Mouse (Mus musculus): ENCODE data around the gene Ankfy1. TPM values are rescaled to one million over a fixed set of nuclear protein-coding genes. Genes with fewer than 3 reads are reported as not detected.
"Not testable (repeated sequence)": the region's sequence is repeated elsewhere in the genome, so short reads cannot be mapped to it uniquely, and the experiment has no call there.

Gene Ankfy1
- polyA plus RNA-seq, 1 experiment from 2014 or later: 5.0 TPM

- peaks cover 34% of the 10 kb centered on the region for H3K4me1 ChIP-seq (ENCODE audit: insufficient read depth)
- peaks cover 17% of the 10 kb centered on the region; the same call in 1 of the 2 replicates for H3K36me3 ChIP-seq (replicated peaks; ENCODE audit: insufficient read depth, low read length)
- DNase-seq (no peak), ATAC-seq (no peak)
- no peak for TF ChIP-seq CTCF (IDR thresholded peaks at IDR 0.05; ENCODE audit: low read depth)
- no peak for TF ChIP-seq EP300 (IDR thresholded peaks at IDR 0.05; ENCODE audit: low read depth)
- no peaks in the 10 kb centered on the region for H3K9me3 ChIP-seq (ENCODE audit: low read length)
- WGBS (ENCODE audit: insufficient replicate concordance): 55% methylated on average over 2 of the region's 2 CpGs
- no peak overlapping the region for H3K4me3 ChIP-seq (ENCODE audit: low read depth, low read length)
- H3K9ac ChIP-seq (replicated peaks): no peak overlapping the region
- no peak overlapping the region for H3K4me2 ChIP-seq (ENCODE audit: low read depth, low read length)
- H3K27ac ChIP-seq (ENCODE audit: low read depth): no peak overlapping the region
- H3K27me3 ChIP-seq (ENCODE audit: insufficient read depth, low read length): no peaks in the 10 kb centered on the region
These were observed 6.7 kb downstream of the Ankfy1 start for GRCm38 (mm10) chr11:72696368-72696971.

GRCm38 (mm10) chr11:72697323-72697722, 7.5 kb downstream of the Ankfy1 start:
- no peak overlapping the region for H3K27ac ChIP-seq (ENCODE audit: low read depth)
- ATAC-seq (no peak), DNase-seq (no peak)
- TF ChIP-seq CTCF (IDR thresholded peaks at IDR 0.05; ENCODE audit: low read depth): no peak
- no peak for TF ChIP-seq EP300 (IDR thresholded peaks at IDR 0.05; ENCODE audit: low read depth)
- no peak overlapping the region for H3K4me3 ChIP-seq (ENCODE audit: low read depth, low read length)
- H3K27me3 ChIP-seq (ENCODE audit: insufficient read depth, low read length): no peaks in the 10 kb centered on the region
- H3K9me3 ChIP-seq (ENCODE audit: low read length): no peaks in the 10 kb centered on the region
- peaks cover 22% of the 10 kb centered on the region; the same call in 1 of the 2 replicates for H3K36me3 ChIP-seq (replicated peaks; ENCODE audit: insufficient read depth, low read length)
- no peak overlapping the region for H3K4me2 ChIP-seq (ENCODE audit: low read depth, low read length)
- H3K9ac ChIP-seq (replicated peaks): no peak overlapping the region
- peaks cover 25% of the 10 kb centered on the region for H3K4me1 ChIP-seq (ENCODE audit: insufficient read depth)

GRCm38 (mm10) chr11:72705111-72705510, 15.3 kb downstream of the Ankfy1 start:
- H3K27me3 ChIP-seq (ENCODE audit: insufficient read depth, low read length); H3K9ac ChIP-seq (replicated peaks); DNase-seq; H3K27ac ChIP-seq (ENCODE audit: low read depth); H3K9me3 ChIP-seq (ENCODE audit: low read length); H3K4me2 ChIP-seq (ENCODE audit: low read depth, low read length); H3K4me3 ChIP-seq (ENCODE audit: low read depth, low read length); H3K4me1 ChIP-seq (ENCODE audit: insufficient read depth); ATAC-seq: not testable (repeated sequence)
- peaks cover 14% of the 10 kb centered on the region; the same call in 1 of the 2 replicates for H3K36me3 ChIP-seq (replicated peaks; ENCODE audit: insufficient read depth, low read length)
- WGBS (ENCODE audit: insufficient replicate concordance): 79% methylated on average over 2 of the region's 2 CpGs

- no peak for TF ChIP-seq CTCF (IDR thresholded peaks at IDR 0.05; ENCODE audit: low read depth)
- TF ChIP-seq EP300 (IDR thresholded peaks at IDR 0.05; ENCODE audit: low read depth): no peak
- H3K9ac ChIP-seq (replicated peaks): no peak overlapping the region
- no peaks in the 10 kb centered on the region for H3K9me3 ChIP-seq (ENCODE audit: low read length)
- H3K36me3 ChIP-seq (replicated peaks; ENCODE audit: insufficient read depth, low read length): peaks cover 28% of the 10 kb centered on the region
- H3K27ac ChIP-seq (ENCODE audit: low read depth): no peak overlapping the region
- H3K27me3 ChIP-seq (ENCODE audit: insufficient read depth, low read length): no peaks in the 10 kb centered on the region
- 85% methylated on average over 5 of the region's 5 CpGs for WGBS (ENCODE audit: insufficient replicate concordance)
- no peak for ATAC-seq
- H3K4me3 ChIP-seq (ENCODE audit: low read depth, low read length): no peak overlapping the region
- DNase-seq: no peak
- H3K4me2 ChIP-seq (ENCODE audit: low read depth, low read length): no peak overlapping the region
- H3K4me1 ChIP-seq (ENCODE audit: insufficient read depth): no peaks in the 10 kb centered on the region
These were observed 22.9 kb downstream of the Ankfy1 start for GRCm38 (mm10) chr11:72712721-72713120.

- H3K4me1 ChIP-seq (ENCODE audit: insufficient read depth): no peaks in the 10 kb centered on the region
- TF ChIP-seq CTCF (IDR thresholded peaks at IDR 0.05; ENCODE audit: low read depth): no peak
- TF ChIP-seq EP300 (IDR thresholded peaks at IDR 0.05; ENCODE audit: low read depth): no peak
- H3K4me3 ChIP-seq (ENCODE audit: low read depth, low read length): no peak overlapping the region
- H3K27me3 ChIP-seq (ENCODE audit: insufficient read depth, low read length): no peaks in the 10 kb centered on the region
- no peak overlapping the region for H3K4me2 ChIP-seq (ENCODE audit: low read depth, low read length)
- DNase-seq: no peak
- no peaks in the 10 kb centered on the region for H3K9me3 ChIP-seq (ENCODE audit: low read length)
- 74% methylated on average over 3 of the region's 3 CpGs for WGBS (ENCODE audit: insufficient replicate concordance)
- ATAC-seq: no peak
- peaks cover 31% of the 10 kb centered on the region for H3K36me3 ChIP-seq (replicated peaks; ENCODE audit: insufficient read depth, low read length)
- H3K27ac ChIP-seq (ENCODE audit: low read depth): no peak overlapping the region
- no peak overlapping the region for H3K9ac ChIP-seq (replicated peaks)
These were observed 28.4 kb downstream of the Ankfy1 start for GRCm38 (mm10) chr11:72718161-72718560.

- no peaks in the 10 kb centered on the region for H3K4me1 ChIP-seq (ENCODE audit: insufficient read depth)
- no peak overlapping the region for H3K9ac ChIP-seq (replicated peaks)
- ATAC-seq (no peak), DNase-seq (no peak)
- H3K27ac ChIP-seq (ENCODE audit: low read depth): no peak overlapping the region
- H3K4me3 ChIP-seq (ENCODE audit: low read depth, low read length): no peak overlapping the region
- no peaks in the 10 kb centered on the region for H3K27me3 ChIP-seq (ENCODE audit: insufficient read depth, low read length)
- TF ChIP-seq CTCF (IDR thresholded peaks at IDR 0.05; ENCODE audit: low read depth): no peak
- TF ChIP-seq EP300 (IDR thresholded peaks at IDR 0.05; ENCODE audit: low read depth): no peak
- peaks cover 36% of the 10 kb centered on the region for H3K36me3 ChIP-seq (replicated peaks; ENCODE audit: insufficient read depth, low read length)
- H3K4me2 ChIP-seq (ENCODE audit: low read depth, low read length): no peak overlapping the region
- 53% methylated on average over 2 of the region's 2 CpGs for WGBS (ENCODE audit: insufficient replicate concordance)
- H3K9me3 ChIP-seq (ENCODE audit: low read length): no peaks in the 10 kb centered on the region
These were observed 33.4 kb downstream of the Ankfy1 start for GRCm38 (mm10) chr11:72723165-72723564.

- peak; percentile 70 for TF ChIP-seq CTCF (IDR thresholded peaks at IDR 0.05; ENCODE audit: low read depth)
- no peak for TF ChIP-seq EP300 (IDR thresholded peaks at IDR 0.05; ENCODE audit: low read depth)
- ATAC-seq (no peak), DNase-seq (no peak)
- Histone ChIP-seq H3K27me3 (ENCODE audit: insufficient read depth, low read length) (no peaks in the 10 kb centered on the region), H3K27ac (ENCODE audit: low read depth) (no peak overlapping the region), H3K4me2 (ENCODE audit: low read depth, low read length) (no peak overlapping the region), H3K4me3 (ENCODE audit: low read depth, low read length) (no peak overlapping the region), H3K9me3 (ENCODE audit: low read length) (no peaks in the 10 kb centered on the region), H3K4me1 (ENCODE audit: insufficient read depth) (no peaks in the 10 kb centered on the region), H3K9ac (replicated peaks) (no peak overlapping the region), H3K36me3 (replicated peaks; ENCODE audit: insufficient read depth, low read length) (peaks cover 37% of the 10 kb centered on the region)
These were observed 34.1 kb downstream of the Ankfy1 start for GRCm38 (mm10) chr11:72723871-72724270.
